Mouse (Mus musculus) G1E-ER4 (cell line): ENCODE data around the gene 4930430F08Rik. TPM values are rescaled to one million over a fixed set of nuclear protein-coding genes. Genes with fewer than 3 reads are reported as not detected.

Experiments
- GATA1 ChIP-seq: IDR thresholded peaks from one replicate; pipeline ENCODE4 v1.8.0; 2012; ENCODE audit warnings: low read length, inconsistent platforms
- polyA plus RNA-seq: library from polyadenylated mRNA; stranded (reverse); fragments of >175 nt; gene quantifications from 2 replicates; pipeline ENCODE4 v1.2.3, GENCODE M21; 2012

4930430F08Rik gene
- polyA plus RNA-seq, 1 experiment: 13.8 TPM

DNA sequence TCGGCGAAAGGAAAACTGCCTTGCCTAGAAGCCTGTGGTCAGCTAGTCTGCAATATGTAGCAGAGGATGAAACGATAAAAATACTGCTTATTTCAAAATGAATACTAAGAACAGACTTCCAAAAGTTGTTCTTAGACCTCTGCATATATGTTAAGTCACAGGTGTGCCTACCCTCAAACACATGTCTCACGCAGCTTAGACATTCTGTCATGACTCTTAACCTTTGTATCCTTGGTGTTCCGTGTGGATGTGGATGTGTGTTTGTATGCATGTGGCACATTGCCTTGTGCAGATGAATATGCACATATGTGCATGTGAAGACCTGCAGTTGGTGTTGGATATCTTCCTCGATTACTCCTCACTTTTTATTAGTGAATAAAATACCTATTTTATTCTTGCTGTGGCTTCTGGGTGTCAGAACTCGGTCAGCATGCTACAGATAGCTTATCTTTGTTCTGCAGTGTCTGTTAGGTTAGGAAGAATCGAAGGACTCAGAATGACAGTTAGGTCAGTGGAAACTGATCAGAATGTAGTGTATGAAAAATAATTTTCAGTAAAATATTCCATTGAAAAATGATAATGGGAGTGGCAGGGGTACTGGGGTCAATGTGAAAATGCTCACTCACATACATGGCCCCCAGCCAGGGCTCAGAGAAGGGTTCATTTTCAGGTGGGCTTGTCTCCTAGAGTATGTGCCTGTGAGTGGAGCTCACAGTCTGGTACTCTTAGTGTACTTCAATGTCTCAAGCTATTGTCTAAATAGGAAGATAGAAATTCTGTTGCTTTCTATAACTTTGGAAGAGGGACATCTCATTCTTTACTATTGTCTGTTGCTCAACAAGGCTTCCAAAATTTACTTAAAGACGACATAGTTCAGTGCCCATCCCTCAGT, 65.5 kb downstream of the 4930430F08Rik start:
- no peak for TF ChIP-seq GATA1

DNA sequence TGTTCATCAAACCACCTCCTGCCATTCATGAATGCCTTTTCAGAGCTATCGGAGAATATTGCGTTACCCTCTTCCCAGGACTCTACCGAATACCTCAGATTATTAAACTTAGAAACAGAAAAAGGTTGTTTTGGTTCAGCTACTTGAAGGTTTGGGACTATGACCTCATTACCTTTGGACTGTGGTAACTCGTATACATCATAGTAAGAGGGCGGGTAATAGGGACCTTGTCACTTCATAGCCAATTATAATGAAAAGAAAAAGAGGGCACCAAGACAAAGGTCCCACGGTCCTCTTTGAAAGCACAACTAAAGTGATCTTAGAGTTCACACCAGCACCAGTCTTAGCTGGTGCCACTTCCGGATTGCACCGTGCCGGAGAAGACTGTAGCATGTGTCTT, 67.9 kb downstream of the 4930430F08Rik start:
- no peak for TF ChIP-seq GATA1

Other genes starting within 250 kb of the 4930430F08Rik start
- not detected in 2 replicates for gene Gm4302, start 249.6 kb downstream of the 4930430F08Rik start, polyA plus RNA-seq
- not detected in 2 replicates for gene Gm4303, start 244.5 kb downstream of the 4930430F08Rik start, polyA plus RNA-seq
- gene Gm4305, start 239.3 kb downstream of the 4930430F08Rik start, polyA plus RNA-seq: not detected in 2 replicates
- gene Gm4307, start 229.1 kb downstream of the 4930430F08Rik start, polyA plus RNA-seq: not detected in 2 replicates
- gene Gm4312, start 207.9 kb downstream of the 4930430F08Rik start, polyA plus RNA-seq: not detected in 2 replicates
- gene Tmtc3, start 103.1 kb downstream of the 4930430F08Rik start, polyA plus RNA-seq: 4.4 and 6.3 TPM in 2 replicates
- gene Cep290, start 102.9 kb downstream of the 4930430F08Rik start, polyA plus RNA-seq: 0.30 and 0.39 TPM in 2 replicates
- not detected in 2 replicates for gene 1700017N19Rik, start 61 bp upstream of the 4930430F08Rik start, polyA plus RNA-seq